Comparison of ENCODE assay signal across 14 mouse cellular contexts in the genomic region with DNA sequence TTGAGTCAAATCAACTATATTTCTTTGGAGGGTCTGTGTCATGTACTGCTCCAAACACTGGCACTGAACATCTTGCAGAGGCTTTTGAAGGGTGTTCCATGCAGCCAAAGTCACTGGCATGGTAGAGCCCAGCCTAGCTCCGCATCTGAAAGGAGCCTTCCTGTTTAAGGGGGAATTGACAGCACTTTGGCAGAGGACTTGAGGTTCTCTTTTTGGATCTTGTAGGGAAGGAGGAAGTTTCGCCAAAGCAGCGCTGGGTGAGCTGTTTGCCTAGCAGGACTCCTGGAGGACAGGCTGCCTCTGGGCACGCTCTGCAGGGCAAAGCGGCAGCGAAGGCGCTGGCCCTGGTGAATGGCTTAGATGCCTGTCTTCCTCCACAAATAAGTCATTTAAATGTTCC.
DNase-seq lines count a peak whose midpoint lies in the region; ATAC-seq and TF ChIP-seq lines count a peak whose summit lies in the region.
"Had no signal": no experiment of that assay in that cellular context is flagged by ENCODE, and none has a peak within 500 bp of the region (broad histone marks: within the 10 kb centered on the region; RNA-seq: fewer than 3 reads in every experiment).

No protein-coding gene starts in this region.

- H3K9ac ChIP-seq in embryonic facial prominence, embryonic 13.5 days, result no peak overlapping the region
- no peak overlapping the region for H3K9ac ChIP-seq in midbrain, postnatal 0 days (replicated peaks; ENCODE audit: low read length, poor library complexity, severe bottlenecking)
- no peak overlapping the region for H3K9ac ChIP-seq in midbrain, embryonic 15.5 days
- H3K9ac ChIP-seq in forebrain, postnatal 0 days, result no peak overlapping the region
- H3K9ac ChIP-seq: lung, embryonic 14.5 days had no signal

- DNase-seq in embryonic facial prominence, embryonic 10.5 days (ENCODE audit: low spot score), result no peak
- DNase-seq in layer of hippocampus, adult 11-12 months (ENCODE audit: low spot score), result peak; percentile 20
- DNase-seq in layer of hippocampus, adult 9-11 months, result no peak
- DNase-seq in midbrain, postnatal 0 days (ENCODE audit: low spot score), result peak; percentile 68
- DNase-seq in forebrain, postnatal 0 days, result peak; percentile 71
- no peak for DNase-seq in spleen, postnatal 36 days (ENCODE audit: low spot score in 2 of 2)
- DNase-seq: B cell, adult 2 months; gastrocnemius, postnatal 14 days; heart, postnatal 14 days; kidney, postnatal 10 days; lung, embryonic 14.5 days had no signal

- H3K4me2 ChIP-seq in embryonic facial prominence, embryonic 13.5 days, result peak overlapping the region; percentile 16
- no peak overlapping the region for H3K4me2 ChIP-seq in midbrain, postnatal 0 days (ENCODE audit: low read depth, low read length, poor library complexity, severe bottlenecking)
- H3K4me2 ChIP-seq in midbrain, embryonic 15.5 days, result no peak overlapping the region
- peak overlapping the region; percentile 19 for H3K4me2 ChIP-seq in forebrain, postnatal 0 days (ENCODE audit: low read depth)
- H3K4me2 ChIP-seq: lung, embryonic 14.5 days had no signal

- no peak overlapping the region for H3K4me3 ChIP-seq in embryonic facial prominence, embryonic 13.5 days
- H3K4me3 ChIP-seq in embryonic facial prominence, embryonic 10.5 days, result no peak overlapping the region
- H3K4me3 ChIP-seq in midbrain, postnatal 0 days (ENCODE audit: low read depth, low read length), result no peak overlapping the region
- no peak overlapping the region for H3K4me3 ChIP-seq in midbrain, embryonic 15.5 days
- H3K4me3 ChIP-seq in forebrain, postnatal 0 days (ENCODE audit: low read depth, low read length), result no peak overlapping the region

- no peaks in the 10 kb centered on the region for H3K9me3 ChIP-seq in embryonic facial prominence, embryonic 13.5 days
- no peaks in the 10 kb centered on the region for H3K9me3 ChIP-seq in embryonic facial prominence, embryonic 10.5 days
- H3K9me3 ChIP-seq in midbrain, postnatal 0 days (ENCODE audit: low read length), result no peaks in the 10 kb centered on the region
- H3K9me3 ChIP-seq in midbrain, embryonic 15.5 days, result no peaks in the 10 kb centered on the region
- H3K9me3 ChIP-seq in forebrain, postnatal 0 days (ENCODE audit: low read length), result no peaks in the 10 kb centered on the region

- no peaks in the 10 kb centered on the region for H3K36me3 ChIP-seq in embryonic facial prominence, embryonic 13.5 days
- no peaks in the 10 kb centered on the region for H3K36me3 ChIP-seq in embryonic facial prominence, embryonic 10.5 days (replicated peaks)
- H3K36me3 ChIP-seq in midbrain, postnatal 0 days (ENCODE audit: insufficient read depth, low read length), result peaks cover under 1% of the 10 kb centered on the region; the same call in 1 of the 2 replicates
- no peaks in the 10 kb centered on the region for H3K36me3 ChIP-seq in midbrain, embryonic 15.5 days (replicated peaks)
- no peaks in the 10 kb centered on the region for H3K36me3 ChIP-seq in forebrain, postnatal 0 days (ENCODE audit: insufficient read depth)

- 41% methylated on average over 7 of the region's 7 CpGs for WGBS in embryonic facial prominence, embryonic 13.5 days
- 54% methylated on average over 7 of the region's 7 CpGs for WGBS in embryonic facial prominence, embryonic 10.5 days
- 45% methylated on average over 7 of the region's 7 CpGs for WGBS in midbrain, postnatal 0 days
- 46% methylated on average over 7 of the region's 7 CpGs for WGBS in midbrain, embryonic 15.5 days
- WGBS in forebrain, postnatal 0 days, result 26% methylated on average over 7 of the region's 7 CpGs

- TF ChIP-seq CTCF in midbrain, postnatal 0 days (IDR thresholded peaks at IDR 0.05), result no peak; the same call in 1 of the 2 replicates
- no peak for TF ChIP-seq CTCF in forebrain, postnatal 0 days (IDR thresholded peaks at IDR 0.05; ENCODE audit: low read depth)

- H3K27me3 ChIP-seq in embryonic facial prominence, embryonic 13.5 days, result no peaks in the 10 kb centered on the region; the same call in 1 of the 2 replicates
- H3K27me3 ChIP-seq in embryonic facial prominence, embryonic 10.5 days (replicated peaks; ENCODE audit: low read depth, poor library complexity, severe bottlenecking), result 0 out of 2 replicates have a peak, but pooled peaks cover 7% of the 10 kb centered on the region
- H3K27me3 ChIP-seq in midbrain, postnatal 0 days (ENCODE audit: insufficient read depth, low read length), result no peaks in the 10 kb centered on the region
- H3K27me3 ChIP-seq in midbrain, embryonic 15.5 days (replicated peaks), result no peaks in the 10 kb centered on the region
- H3K27me3 ChIP-seq in forebrain, postnatal 0 days (ENCODE audit: insufficient read depth, low read length), result no peaks in the 10 kb centered on the region

- no peak for ATAC-seq in embryonic facial prominence, embryonic 13.5 days (ENCODE audit: insufficient number of reproducible peaks, insufficient read depth, low FRiP score, low TSS enrichment, low read depth)
- no peak for ATAC-seq in midbrain, postnatal 0 days (ENCODE audit: low FRiP score)
- ATAC-seq in midbrain, embryonic 15.5 days (replicated peaks), result no peak
- ATAC-seq in forebrain, postnatal 0 days, result peak; percentile 88
- ATAC-seq: intestine, embryonic 16.5 days had no signal

- H3K27ac ChIP-seq in embryonic facial prominence, embryonic 13.5 days, result no peak overlapping the region
- no peak overlapping the region for H3K27ac ChIP-seq in embryonic facial prominence, embryonic 10.5 days (replicated peaks)
- no peak overlapping the region for H3K27ac ChIP-seq in midbrain, postnatal 0 days (ENCODE audit: low read depth, low read length)
- H3K27ac ChIP-seq in midbrain, embryonic 15.5 days, result no peak overlapping the region
- 0 out of 2 replicates have a peak overlapping the region, but pooled peaks have one; percentile 21 for H3K27ac ChIP-seq in forebrain, postnatal 0 days (ENCODE audit: low read depth, low read length)

- peaks cover 12% of the 10 kb centered on the region; the same call in 1 of the 2 replicates for H3K4me1 ChIP-seq in embryonic facial prominence, embryonic 13.5 days
- H3K4me1 ChIP-seq in embryonic facial prominence, embryonic 10.5 days, result 0 out of 2 replicates have a peak, but pooled peaks cover 4% of the 10 kb centered on the region
- no peaks in the 10 kb centered on the region for H3K4me1 ChIP-seq in midbrain, postnatal 0 days (ENCODE audit: insufficient read depth, low read length)
- H3K4me1 ChIP-seq in midbrain, embryonic 15.5 days, result peaks cover 7% of the 10 kb centered on the region; the same call in 1 of the 2 replicates
- peaks cover 9% of the 10 kb centered on the region; the same call in 1 of the 2 replicates for H3K4me1 ChIP-seq in forebrain, postnatal 0 days (ENCODE audit: insufficient read depth)

Comparison
In these comparisons a context has a peak if more than half of its experiments do, and no peak if none do; other contexts are left out.
1. DNase-seq: peak in layer of hippocampus, adult 11-12 months (single experiment), midbrain, postnatal 0 days (single experiment) and forebrain, postnatal 0 days (single experiment); none in embryonic facial prominence, embryonic 10.5 days (single experiment), layer of hippocampus, adult 9-11 months (single experiment) and spleen, postnatal 36 days (0 of 2).
2. H3K4me2 ChIP-seq: peak in embryonic facial prominence, embryonic 13.5 days (single experiment) and forebrain, postnatal 0 days (single experiment); none in midbrain, postnatal 0 days (single experiment) and midbrain, embryonic 15.5 days (single experiment).